Mouse (Mus musculus) liver, embryonic 13.5 days (tissue): ENCODE results near the gene Ifna11. TPM values are rescaled to one million over a fixed set of nuclear protein-coding genes. Genes with fewer than 3 reads are reported as not detected.
"Not testable (repeated sequence)": the region's sequence is repeated elsewhere in the genome, so short reads cannot be mapped to it uniquely, and the experiment has no call there.

ENCODE experiments used
- ATAC-seq: fragments of 200-750 bp; cut with Nextera tagmentation; 2 replicates; pipeline ENCODE4 v1.8.0; 2017; ENCODE audit warnings: low read depth, mild to moderate bottlenecking, moderate number of reproducible peaks, moderate library complexity
- DNase-seq: peaks from one replicate; pipeline ENCODE4 v3.0.0; 2022
- H3K27ac ChIP-seq: fragments of 300-500 bp; sonication (generic); 2 replicates; pipeline ENCODE4 v1.5.1; 2015; ENCODE audit warnings: moderate library complexity, mild to moderate bottlenecking, inconsistent platforms
- H3K27me3 ChIP-seq: fragments of 300-500 bp; sonication (generic); 2 replicates; pipeline ENCODE4 v1.6.1; 2015; ENCODE audit warnings: mild to moderate bottlenecking, inconsistent platforms
- H3K36me3 ChIP-seq: fragments of 300-500 bp; sonication (generic); 2 replicates; pipeline ENCODE4 v1.6.1; 2015; ENCODE audit warnings: mild to moderate bottlenecking, inconsistent platforms
- H3K4me1 ChIP-seq: fragments of 300-500 bp; sonication (generic); replicated peaks from 2 replicates; pipeline ENCODE4 v1.6.1; 2015; ENCODE audit warnings: inconsistent platforms
- H3K4me2 ChIP-seq: fragments of 300-500 bp; sonication (generic); 2 replicates; pipeline ENCODE4 v1.6.1; 2015; ENCODE audit warnings: inconsistent platforms, mild to moderate bottlenecking, moderate library complexity
- H3K4me3 ChIP-seq: fragments of 300-500 bp; sonication (generic); replicated peaks from 2 replicates; pipeline ENCODE4 v1.5.1; 2015; ENCODE audit warnings: mild to moderate bottlenecking, inconsistent platforms
- H3K9ac ChIP-seq: fragments of 300-500 bp; sonication (generic); 2 replicates; pipeline ENCODE4 v1.6.1; 2015; ENCODE audit warnings: mild to moderate bottlenecking, inconsistent platforms
- H3K9me3 ChIP-seq: fragments of 300-500 bp; sonication (generic); replicated peaks from 2 replicates; pipeline ENCODE4 v1.6.1; 2016; ENCODE audit warnings: inconsistent platforms
- WGBS: fragments of 180-500 bp; shearing (Covaris S2); methylation state at CpG from one replicate; pipeline ENCODE4 v1.1.7; 2015; ENCODE audit not compliant: insufficient replicate concordance; 5-methylcytosine and 5-hydroxymethylcytosine counted together
- polyA plus RNA-seq: library from polyadenylated mRNA; unstranded; fragments of >200 nt; fragmentation: Nextera tagmentation; extraction: Ambion mirVana; gene quantifications from 2 replicates; pipeline ENCODE4 v1.2.1, GENCODE M21; 2015

Gene Ifna11
- polyA plus RNA-seq: not detected in 2 replicates

DNA sequence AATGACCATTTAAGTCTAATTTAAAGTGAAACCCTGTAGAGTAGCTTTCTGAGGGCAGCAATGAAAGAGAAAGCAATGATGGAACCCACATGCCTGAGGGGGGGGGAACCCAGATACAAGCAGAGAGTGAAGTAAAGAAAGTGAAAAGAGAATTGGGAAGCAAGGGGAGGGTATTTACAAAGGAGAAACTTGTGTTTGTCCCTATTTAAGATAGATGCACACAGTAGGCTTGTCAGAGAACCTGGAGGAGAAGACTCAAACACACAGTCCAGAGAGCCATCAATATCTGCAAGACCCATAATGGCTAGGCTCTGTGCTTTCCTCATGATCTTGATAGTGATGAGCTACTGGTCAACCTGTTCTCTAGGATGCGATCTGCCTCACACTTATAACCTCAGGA is at the start of gene Ifna11:
Gene Ifna11, plus strand, starts transcription at position 301 of the 400 bp plus-strand sequence.
- H3K4me1 ChIP-seq: no peaks in the 10 kb centered on the region
- DNase-seq: no peak
- no peak within 1 kb of the TSS for H3K4me2 ChIP-seq
- H3K4me3 ChIP-seq: no peak within 1 kb of the TSS
- 52% methylated on average over 1 of the region's 1 CpGs for WGBS
- H3K36me3 ChIP-seq: no peaks in the 10 kb centered on the region
- H3K9ac ChIP-seq: no peak within 1 kb of the TSS
- no peak within 1 kb of the TSS for H3K27ac ChIP-seq
- ATAC-seq: no peak
- 0 out of 2 replicates have a peak, but pooled peaks cover 4% of the 10 kb centered on the region for H3K27me3 ChIP-seq
- no peaks in the 10 kb centered on the region for H3K9me3 ChIP-seq

DNA sequence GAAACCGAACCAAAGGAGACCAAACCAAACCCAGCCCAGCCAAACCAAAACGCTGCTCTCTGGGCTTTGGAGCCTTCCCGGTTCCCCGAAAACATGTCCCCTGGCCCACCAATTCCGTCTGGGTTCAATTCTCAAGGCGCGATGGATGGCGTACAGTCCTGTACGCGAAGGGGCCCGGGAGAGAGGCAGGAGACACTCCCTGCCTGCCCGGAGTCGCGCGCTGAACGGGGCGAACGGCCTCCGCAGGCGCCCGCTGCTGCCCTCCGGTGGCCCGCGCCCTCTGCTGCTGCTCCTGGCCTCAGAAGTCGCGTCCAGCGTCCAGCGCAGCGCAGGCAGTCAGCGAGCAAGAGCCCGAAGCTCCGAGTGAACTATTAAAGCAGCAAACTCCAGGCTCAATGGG is 46.2 kb upstream of the Ifna11 start, which contains the start of gene Gm13290:
Gene Gm13290, plus strand, starts transcription at position 301 of the 400 bp plus-strand sequence.
- H3K36me3 ChIP-seq, H3K9me3 ChIP-seq, H3K4me1 ChIP-seq, H3K4me2 ChIP-seq, H3K27me3 ChIP-seq, H3K9ac ChIP-seq, H3K4me3 ChIP-seq, ATAC-seq, H3K27ac ChIP-seq, DNase-seq: not testable (repeated sequence)
- WGBS: no CpG with 5 or more reads among the region's 32 CpGs

DNA sequence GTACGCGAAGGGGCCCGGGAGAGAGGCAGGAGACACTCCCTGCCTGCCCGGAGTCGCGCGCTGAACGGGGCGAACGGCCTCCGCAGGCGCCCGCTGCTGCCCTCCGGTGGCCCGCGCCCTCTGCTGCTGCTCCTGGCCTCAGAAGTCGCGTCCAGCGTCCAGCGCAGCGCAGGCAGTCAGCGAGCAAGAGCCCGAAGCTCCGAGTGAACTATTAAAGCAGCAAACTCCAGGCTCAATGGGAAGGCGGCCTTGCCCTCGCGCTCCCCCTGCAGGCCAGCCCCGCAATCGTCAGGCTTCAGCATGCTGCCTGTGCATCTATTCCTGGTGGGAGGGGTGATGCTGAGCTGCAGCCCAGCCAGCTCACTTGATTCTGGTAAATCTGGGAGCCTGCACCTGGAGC is 43.1 kb upstream of the Ifna11 start, which contains the start of gene Gm13289:
Gene Gm13289, plus strand, starts transcription at position 301 of the 400 bp plus-strand sequence.
- not testable (repeated sequence) for H3K36me3 ChIP-seq, H3K4me2 ChIP-seq, H3K27me3 ChIP-seq, ATAC-seq, DNase-seq, H3K4me3 ChIP-seq, H3K9me3 ChIP-seq, H3K4me1 ChIP-seq, H3K9ac ChIP-seq, H3K27ac ChIP-seq
- no CpG with 5 or more reads among the region's 29 CpGs for WGBS

DNA sequence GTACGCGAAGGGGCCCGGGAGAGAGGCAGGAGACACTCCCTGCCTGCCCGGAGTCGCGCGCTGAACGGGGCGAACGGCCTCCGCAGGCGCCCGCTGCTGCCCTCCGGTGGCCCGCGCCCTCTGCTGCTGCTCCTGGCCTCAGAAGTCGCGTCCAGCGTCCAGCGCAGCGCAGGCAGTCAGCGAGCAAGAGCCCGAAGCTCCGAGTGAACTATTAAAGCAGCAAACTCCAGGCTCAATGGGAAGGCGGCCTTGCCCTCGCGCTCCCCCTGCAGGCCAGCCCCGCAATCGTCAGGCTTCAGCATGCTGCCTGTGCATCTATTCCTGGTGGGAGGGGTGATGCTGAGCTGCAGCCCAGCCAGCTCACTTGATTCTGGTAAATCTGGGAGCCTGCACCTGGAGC is 40.2 kb upstream of the Ifna11 start, which contains the start of gene Gm13272:
Gene Gm13272, plus strand, starts transcription at position 301 of the 400 bp plus-strand sequence.
- not testable (repeated sequence) for H3K27ac ChIP-seq, H3K4me1 ChIP-seq, H3K36me3 ChIP-seq, DNase-seq, H3K4me3 ChIP-seq, H3K4me2 ChIP-seq, H3K27me3 ChIP-seq, H3K9me3 ChIP-seq, ATAC-seq, H3K9ac ChIP-seq
- WGBS: no CpG with 5 or more reads among the region's 29 CpGs

DNA sequence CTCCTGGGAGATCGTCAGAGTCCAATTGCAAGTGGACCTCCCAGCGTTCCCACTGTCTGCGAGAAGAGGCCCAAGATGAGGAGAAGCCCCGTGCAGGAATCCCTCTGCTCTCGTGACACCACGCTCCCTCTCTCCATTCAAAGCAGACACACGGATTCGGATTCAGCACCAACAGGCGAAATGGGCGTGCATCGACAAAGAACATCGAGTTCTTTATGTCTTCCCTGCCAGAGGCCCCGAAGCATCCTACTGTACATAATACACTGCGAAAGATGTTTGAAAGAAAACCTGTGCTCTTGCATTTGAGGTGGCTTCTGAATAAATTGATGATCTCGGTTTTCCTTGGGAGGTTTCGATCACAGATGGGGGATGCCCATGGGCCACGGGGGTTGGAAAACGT is 39.4 kb upstream of the Ifna11 start:
- not testable (repeated sequence) for H3K36me3 ChIP-seq, H3K4me1 ChIP-seq, H3K9me3 ChIP-seq, H3K27ac ChIP-seq, H3K4me3 ChIP-seq, DNase-seq, H3K9ac ChIP-seq, ATAC-seq, H3K27me3 ChIP-seq, H3K4me2 ChIP-seq
- WGBS: 38% methylated on average over 16 of the region's 18 CpGs

DNA sequence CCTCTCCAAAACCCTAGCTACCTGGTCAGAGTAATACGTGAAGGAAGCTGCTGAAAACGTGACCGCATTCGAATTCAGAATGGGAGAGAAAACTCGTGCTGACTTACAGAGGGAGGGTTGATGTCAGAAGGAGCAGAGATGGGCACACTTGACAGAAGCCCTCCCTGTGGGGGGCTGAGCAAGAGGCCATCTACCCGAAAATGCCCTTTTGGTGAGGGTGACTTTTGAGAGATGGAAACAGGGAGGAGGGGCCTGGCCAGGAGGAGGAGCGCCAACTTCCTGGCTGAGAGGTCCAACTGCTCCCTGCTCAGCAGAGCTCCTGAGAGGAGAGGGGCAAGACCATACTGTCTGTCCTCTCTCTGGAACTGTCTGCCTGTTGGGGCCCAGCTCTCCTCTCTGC is 37.9 kb upstream of the Ifna11 start, which contains the start of gene Ifnz:
Gene Ifnz, plus strand, starts transcription at position 301 of the 400 bp plus-strand sequence.
- not testable (repeated sequence) for DNase-seq, H3K27ac ChIP-seq, H3K4me1 ChIP-seq, ATAC-seq, H3K9ac ChIP-seq, H3K9me3 ChIP-seq, H3K36me3 ChIP-seq, H3K27me3 ChIP-seq
- H3K4me3 ChIP-seq: peak within 1 kb of the TSS; percentile 28
- peak within 1 kb of the TSS; percentile 56 for H3K4me2 ChIP-seq
- 15% methylated on average over 4 of the region's 7 CpGs for WGBS

DNA sequence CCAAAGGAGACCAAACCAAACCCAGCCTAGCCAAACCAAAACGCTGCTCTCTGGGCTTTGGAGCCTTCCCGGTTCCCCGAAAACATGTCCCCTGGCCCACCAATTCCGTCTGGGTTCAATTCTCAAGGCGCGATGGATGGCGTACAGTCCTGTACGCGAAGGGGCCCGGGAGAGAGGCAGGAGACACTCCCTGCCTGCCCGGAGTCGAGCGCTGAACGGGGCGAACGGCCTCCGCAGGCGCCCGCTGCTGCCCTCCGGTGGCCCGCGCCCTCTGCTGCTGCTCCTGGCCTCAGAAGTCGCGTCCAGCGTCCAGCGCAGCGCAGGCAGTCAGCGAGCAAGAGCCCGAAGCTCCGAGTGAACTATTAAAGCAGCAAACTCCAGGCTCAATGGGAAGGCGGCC is 37.4 kb upstream of the Ifna11 start:
- H3K9me3 ChIP-seq, DNase-seq, H3K36me3 ChIP-seq, ATAC-seq, H3K9ac ChIP-seq, H3K4me1 ChIP-seq, H3K27ac ChIP-seq, H3K27me3 ChIP-seq: not testable (repeated sequence)
- Histone ChIP-seq H3K4me3 (peak overlapping the region; percentile 28), H3K4me2 (peak overlapping the region; percentile 56)
- WGBS: 0% methylated on average over 4 of the region's 31 CpGs

DNA sequence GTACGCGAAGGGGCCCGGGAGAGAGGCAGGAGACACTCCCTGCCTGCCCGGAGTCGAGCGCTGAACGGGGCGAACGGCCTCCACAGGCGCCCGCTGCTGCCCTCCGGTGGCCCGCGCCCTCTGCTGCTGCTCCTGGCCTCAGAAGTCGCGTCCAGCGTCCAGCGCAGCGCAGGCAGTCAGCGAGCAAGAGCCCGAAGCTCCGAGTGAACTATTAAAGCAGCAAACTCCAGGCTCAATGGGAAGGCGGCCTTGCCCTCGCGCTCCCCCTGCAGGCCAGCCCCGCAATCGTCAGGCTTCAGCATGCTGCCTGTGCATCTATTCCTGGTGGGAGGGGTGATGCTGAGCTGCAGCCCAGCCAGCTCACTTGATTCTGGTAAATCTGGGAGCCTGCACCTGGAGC is 34.4 kb upstream of the Ifna11 start, which contains the start of gene Gm13276:
Gene Gm13276, plus strand, starts transcription at position 301 of the 400 bp plus-strand sequence.
- not testable (repeated sequence) for H3K4me1 ChIP-seq, H3K9me3 ChIP-seq, H3K27ac ChIP-seq, H3K27me3 ChIP-seq, DNase-seq, H3K36me3 ChIP-seq, H3K4me3 ChIP-seq, H3K9ac ChIP-seq, H3K4me2 ChIP-seq, ATAC-seq
- no CpG with 5 or more reads among the region's 27 CpGs for WGBS

DNA sequence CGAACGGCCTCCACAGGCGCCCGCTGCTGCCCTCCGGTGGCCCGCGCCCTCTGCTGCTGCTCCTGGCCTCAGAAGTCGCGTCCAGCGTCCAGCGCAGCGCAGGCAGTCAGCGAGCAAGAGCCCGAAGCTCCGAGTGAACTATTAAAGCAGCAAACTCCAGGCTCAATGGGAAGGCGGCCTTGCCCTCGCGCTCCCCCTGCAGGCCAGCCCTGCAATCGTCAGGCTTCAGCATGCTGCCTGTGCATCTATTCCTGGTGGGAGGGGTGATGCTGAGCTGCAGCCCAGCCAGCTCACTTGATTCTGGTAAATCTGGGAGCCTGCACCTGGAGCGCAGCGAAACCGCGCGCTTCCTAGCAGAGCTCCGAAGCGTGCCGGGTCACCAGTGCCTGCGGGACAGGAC is 31.4 kb upstream of the Ifna11 start, which contains the start of gene Gm13277:
Gene Gm13277, plus strand, starts transcription at position 231 of the 400 bp plus-strand sequence.
- H3K4me2 ChIP-seq, H3K9me3 ChIP-seq, H3K4me1 ChIP-seq, H3K27ac ChIP-seq, H3K9ac ChIP-seq, H3K36me3 ChIP-seq, H3K4me3 ChIP-seq, ATAC-seq, H3K27me3 ChIP-seq, DNase-seq: not testable (repeated sequence)
- WGBS: 0% methylated on average over 4 of the region's 28 CpGs

DNA sequence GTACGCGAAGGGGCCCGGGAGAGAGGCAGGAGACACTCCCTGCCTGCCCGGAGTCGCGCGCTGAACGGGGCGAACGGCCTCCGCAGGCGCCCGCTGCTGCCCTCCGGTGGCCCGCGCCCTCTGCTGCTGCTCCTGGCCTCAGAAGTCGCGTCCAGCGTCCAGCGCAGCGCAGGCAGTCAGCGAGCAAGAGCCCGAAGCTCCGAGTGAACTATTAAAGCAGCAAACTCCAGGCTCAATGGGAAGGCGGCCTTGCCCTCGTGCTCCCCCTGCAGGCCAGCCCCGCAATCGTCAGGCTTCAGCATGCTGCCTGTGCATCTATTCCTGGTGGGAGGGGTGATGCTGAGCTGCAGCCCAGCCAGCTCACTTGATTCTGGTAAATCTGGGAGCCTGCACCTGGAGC is 28.5 kb upstream of the Ifna11 start, which contains the start of gene Gm13278:
Gene Gm13278, plus strand, starts transcription at position 301 of the 400 bp plus-strand sequence.
- not testable (repeated sequence) for H3K4me3 ChIP-seq, H3K27ac ChIP-seq, ATAC-seq, H3K27me3 ChIP-seq, DNase-seq, H3K4me2 ChIP-seq, H3K9me3 ChIP-seq, H3K4me1 ChIP-seq, H3K9ac ChIP-seq, H3K36me3 ChIP-seq
- no CpG with 5 or more reads among the region's 28 CpGs for WGBS

DNA sequence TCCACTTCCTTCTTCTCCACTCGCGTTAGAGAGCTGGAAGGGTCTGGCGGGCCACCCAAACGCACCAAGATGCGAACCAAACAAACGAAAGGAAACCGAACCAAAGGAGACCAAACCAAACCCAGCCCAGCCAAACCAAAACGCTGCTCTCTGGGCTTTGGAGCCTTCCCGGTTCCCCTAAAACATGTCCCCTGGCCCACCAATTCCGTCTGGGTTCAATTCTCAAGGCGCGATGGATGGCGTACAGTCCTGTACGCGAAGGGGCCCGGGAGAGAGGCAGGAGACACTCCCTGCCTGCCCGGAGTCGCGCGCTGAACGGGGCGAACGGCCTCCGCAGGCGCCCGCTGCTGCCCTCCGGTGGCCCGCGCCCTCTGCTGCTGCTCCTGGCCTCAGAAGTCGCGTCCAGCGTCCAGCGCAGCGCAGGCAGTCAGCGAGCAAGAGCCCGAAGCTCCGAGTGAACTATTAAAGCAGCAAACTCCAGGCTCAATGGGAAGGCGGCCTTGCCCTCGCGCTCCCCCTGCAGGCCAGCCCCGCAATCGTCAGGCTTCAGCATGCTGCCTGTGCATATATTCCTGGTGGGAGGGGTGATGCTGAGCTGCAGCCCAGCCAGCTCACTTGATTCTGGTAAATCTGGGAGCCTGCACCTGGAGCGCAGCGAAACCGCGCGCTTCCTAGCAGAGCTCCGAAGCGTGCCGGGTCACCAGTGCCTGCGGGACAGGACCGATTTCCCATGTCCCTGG is 25.7 kb upstream of the Ifna11 start, which contains the start of gene Gm13275:
Gene Gm13275, plus strand, starts transcription at position 552 of the 740 bp plus-strand sequence.
- DNase-seq, ATAC-seq, H3K27me3 ChIP-seq, H3K9me3 ChIP-seq, H3K9ac ChIP-seq, H3K4me2 ChIP-seq, H3K4me3 ChIP-seq, H3K4me1 ChIP-seq, H3K36me3 ChIP-seq, H3K27ac ChIP-seq: not testable (repeated sequence)
- WGBS: 0% methylated on average over 12 of the region's 52 CpGs
